Mouse (Mus musculus): ENCODE data around the gene Sgtb.
A peak's percentile ranks its signal among the peaks of the same experiment; 100 is the strongest.

Gene Sgtb

GRCm38 (mm10) chr13:104178650-104179121 lies 69.1 kb downstream of the Sgtb start, which contains the start of gene Trim23:
TSS of gene Trim23 (plus strand) at chr13:104178797.
- peak; percentile 89 to 99 for DNase-seq (ENCODE audit: low spot score in 2 of 2)

- no peak for DNase-seq (ENCODE audit: low spot score in 2 of 2)
Measured at GRCm38 (mm10) chr13:104179176-104179888, 69.8 kb downstream of the Sgtb start.

- DNase-seq (ENCODE audit: low spot score in 2 of 2), result no peak
Measured at GRCm38 (mm10) chr13:104187357-104187756, 77.8 kb downstream of the Sgtb start.
